Mouse (Mus musculus) kidney, postnatal 0 days (tissue): ENCODE measurements around the gene Prmt9. TPM values are rescaled to one million over a fixed set of nuclear protein-coding genes. Genes with fewer than 3 reads are reported as not detected.
A peak's percentile ranks its signal among the peaks of the same experiment; 100 is the strongest.

ENCODE experiments used
- ATAC-seq: fragments of 200-750 bp; cut with Nextera tagmentation; replicated peaks from 2 replicates; pipeline ENCODE4 v1.8.0; 2017; ENCODE audit warnings: low read depth, moderate number of reproducible peaks, moderate TSS enrichment, moderate library complexity; ENCODE audit not compliant: low FRiP score
- DNase-seq: peaks from one replicate; pipeline ENCODE4 v3.0.0-alpha.2; 2016; ENCODE audit warnings: low spot score
- H3K27ac ChIP-seq: fragments of 300-500 bp; sonication (generic); 2 replicates; pipeline ENCODE4 v1.5.1; 2014; ENCODE audit warnings: mild to moderate bottlenecking
- H3K27me3 ChIP-seq: fragments of 300-500 bp; sonication (generic); 2 replicates; pipeline ENCODE4 v1.6.1; 2014; ENCODE audit warnings: low read length, mixed read lengths; ENCODE audit not compliant: insufficient read depth
- H3K36me3 ChIP-seq: fragments of 300-500 bp; sonication (generic); 2 replicates; pipeline ENCODE4 v1.6.1; 2014; ENCODE audit warnings: low read length, mixed read lengths; ENCODE audit not compliant: insufficient read depth
- H3K4me1 ChIP-seq: fragments of 300-500 bp; sonication (generic); replicated peaks from 2 replicates; pipeline ENCODE4 v1.6.1; 2014; ENCODE audit warnings: antibody characterized with exemption, low read length, mixed read lengths; ENCODE audit not compliant: insufficient read depth
- H3K4me2 ChIP-seq: fragments of 300-500 bp; sonication (generic); 2 replicates; pipeline ENCODE4 v1.6.1; 2014; ENCODE audit warnings: mild to moderate bottlenecking, low read length, moderate library complexity, mixed read lengths
- H3K4me3 ChIP-seq: fragments of 300-500 bp; sonication (generic); replicated peaks from 2 replicates; pipeline ENCODE4 v1.5.1; 2014; ENCODE audit warnings: low read depth, low read length
- H3K9ac ChIP-seq: fragments of 300-500 bp; sonication (generic); 2 replicates; pipeline ENCODE4 v1.6.1; 2014; ENCODE audit warnings: low read depth, low read length
- H3K9me3 ChIP-seq: fragments of 300-500 bp; sonication (generic); replicated peaks from 2 replicates; pipeline ENCODE4 v1.6.1; 2016; ENCODE audit warnings: low read length, inconsistent platforms, mixed read lengths
- CTCF ChIP-seq: IDR thresholded peaks from 2 replicates; pipeline ENCODE4 v1.5.1; 2016; ENCODE audit warnings: antibody characterized with exemption, low read depth, mild to moderate bottlenecking, moderate library complexity
- WGBS: fragments of 180-500 bp; shearing (Covaris S2); extraction: QIAGEN DNeasy Blood & Tissue Kit; methylation state at CpG from one replicate; pipeline ENCODE4 v1.1.7; 2014; 5-methylcytosine and 5-hydroxymethylcytosine counted together
- polyA plus RNA-seq: library from polyadenylated mRNA; unstranded; fragments of >200 nt; fragmentation: Nextera tagmentation; extraction: Ambion mirVana; gene quantifications from 2 replicates; pipeline ENCODE4 v1.2.1, GENCODE M21; 2015

Gene Prmt9
- 16.3 and 16.8 TPM in 2 replicates for polyA plus RNA-seq

GRCm38 (mm10) chr8:77549121-77549706, at the start of gene Prmt9:
Gene Prmt9, plus strand, starts transcription at chr8:77549397.
- 0 out of 2 replicates have a peak, but pooled peaks cover 13% of the 10 kb centered on the region for H3K36me3 ChIP-seq
- peak within 1 kb of the TSS; percentile 90 for H3K4me3 ChIP-seq
- ATAC-seq, result peak; percentile 98
- no peak for TF ChIP-seq CTCF
- peak within 1 kb of the TSS; percentile 90 for H3K4me2 ChIP-seq
- peak; percentile 95 for DNase-seq
- no peaks in the 10 kb centered on the region for H3K4me1 ChIP-seq
- WGBS, result 3% methylated on average over 42 of the region's 42 CpGs
- peak within 1 kb of the TSS; percentile 92 for H3K9ac ChIP-seq
- H3K27ac ChIP-seq, result peak within 1 kb of the TSS; percentile 94
- no peaks in the 10 kb centered on the region for H3K27me3 ChIP-seq
- no peaks in the 10 kb centered on the region; the same call in 1 of the 2 replicates for H3K9me3 ChIP-seq

- Histone ChIP-seq H3K27me3 (no peaks in the 10 kb centered on the region), H3K27ac (no peak overlapping the region), H3K36me3 (no peaks in the 10 kb centered on the region), H3K9me3 (no peaks in the 10 kb centered on the region), H3K4me1 (no peaks in the 10 kb centered on the region), H3K9ac (no peak overlapping the region), H3K4me2 (no peak overlapping the region), H3K4me3 (no peak overlapping the region)
- 87% methylated on average over 3 of the region's 3 CpGs for WGBS
- ATAC-seq (no peak), DNase-seq (no peak)
- no peak for TF ChIP-seq CTCF
Observed at GRCm38 (mm10) chr8:77500264-77500663, 48.9 kb upstream of the Prmt9 start.

- 82% methylated on average over 8 of the region's 8 CpGs for WGBS
- Histone ChIP-seq H3K27me3 (no peaks in the 10 kb centered on the region), H3K9ac (no peak overlapping the region), H3K36me3 (no peaks in the 10 kb centered on the region), H3K9me3 (no peaks in the 10 kb centered on the region), H3K4me1 (no peaks in the 10 kb centered on the region), H3K4me2 (no peak overlapping the region), H3K27ac (no peak overlapping the region), H3K4me3 (no peak overlapping the region)
- no peak for DNase-seq
- TF ChIP-seq CTCF, result no peak
- no peak for ATAC-seq
Observed at GRCm38 (mm10) chr8:77501131-77501530, 48.1 kb upstream of the Prmt9 start.

- WGBS, result 92% methylated on average over 6 of the region's 6 CpGs
- no peak overlapping the region for H3K4me2 ChIP-seq
Observed at GRCm38 (mm10) chr8:77502547-77502946, 46.6 kb upstream of the Prmt9 start.

GRCm38 (mm10) chr8:77506539-77506938, 42.7 kb upstream of the Prmt9 start:
- Histone ChIP-seq H3K36me3 (no peaks in the 10 kb centered on the region), H3K27ac (0 out of 2 replicates have a peak overlapping the region, but pooled peaks have one; percentile 31), H3K4me1 (peaks cover 14% of the 10 kb centered on the region), H3K27me3 (no peaks in the 10 kb centered on the region), H3K9ac (0 out of 2 replicates have a peak overlapping the region, but pooled peaks have one; percentile 35), H3K4me2 (peak overlapping the region; percentile 41), H3K4me3 (no peak overlapping the region), H3K9me3 (no peaks in the 10 kb centered on the region)
- 19% methylated on average over 7 of the region's 7 CpGs for WGBS
- ATAC-seq, result no peak; the same call in 1 of the 2 replicates
- peak; percentile 87 for DNase-seq
- TF ChIP-seq CTCF, result no peak

More at GRCm38 (mm10) chr8:77502547-77502946, 46.6 kb upstream of the Prmt9 start:
- Histone ChIP-seq H3K4me1 (peaks cover 10% of the 10 kb centered on the region), H3K27me3 (no peaks in the 10 kb centered on the region), H3K36me3 (no peaks in the 10 kb centered on the region), H3K4me3 (no peak overlapping the region), H3K9me3 (no peaks in the 10 kb centered on the region), H3K27ac (no peak overlapping the region), H3K9ac (no peak overlapping the region)
- DNase-seq, result no peak
- no peak for TF ChIP-seq CTCF
- ATAC-seq, result no peak

- no peak for TF ChIP-seq CTCF
- Histone ChIP-seq H3K4me1 (peaks cover 15% of the 10 kb centered on the region), H3K9ac (no peak overlapping the region), H3K27ac (no peak overlapping the region), H3K27me3 (no peaks in the 10 kb centered on the region), H3K4me3 (no peak overlapping the region), H3K9me3 (no peaks in the 10 kb centered on the region), H3K36me3 (no peaks in the 10 kb centered on the region), H3K4me2 (peak overlapping the region; percentile 6; the same call in 1 of the 2 replicates)
- WGBS, result 29% methylated on average over 10 of the region's 10 CpGs
- DNase-seq (peak; percentile 56), ATAC-seq (no peak)
Observed at GRCm38 (mm10) chr8:77507510-77508035, 41.6 kb upstream of the Prmt9 start.
